Mouse (Mus musculus) limb, embryonic 15.5 days (tissue): ENCODE measurements around the gene Zfp385b. TPM values are rescaled to one million over a fixed set of nuclear protein-coding genes. Genes with fewer than 3 reads are reported as not detected.

Source experiments
- ATAC-seq: fragments of 200-750 bp; cut with Nextera tagmentation; 2 replicates; pipeline ENCODE4 v1.8.0; 2017; ENCODE audit warnings: low read depth, moderate TSS enrichment; ENCODE audit not compliant: insufficient number of reproducible peaks, low FRiP score, low TSS enrichment
- H3K27ac ChIP-seq: fragments of 300-500 bp; sonication (generic); 2 replicates; pipeline ENCODE4 v1.5.1; 2015; ENCODE audit warnings: moderate library complexity, mild to moderate bottlenecking, inconsistent platforms
- H3K27me3 ChIP-seq: fragments of 300-500 bp; sonication (generic); 2 replicates; pipeline ENCODE4 v1.6.1; 2015; ENCODE audit warnings: inconsistent platforms
- H3K36me3 ChIP-seq: fragments of 300-500 bp; sonication (generic); 2 replicates; pipeline ENCODE4 v1.6.1; 2015; ENCODE audit warnings: inconsistent platforms
- H3K4me1 ChIP-seq: fragments of 300-500 bp; sonication (generic); 2 replicates; pipeline ENCODE4 v1.6.1; 2015; ENCODE audit warnings: inconsistent platforms
- H3K4me2 ChIP-seq: fragments of 300-500 bp; sonication (generic); 2 replicates; pipeline ENCODE4 v1.6.1; 2015; ENCODE audit warnings: mild to moderate bottlenecking, inconsistent platforms
- H3K4me3 ChIP-seq: fragments of 300-500 bp; sonication (generic); 2 replicates; pipeline ENCODE4 v1.5.1; 2015; ENCODE audit warnings: mild to moderate bottlenecking, inconsistent platforms
- H3K9ac ChIP-seq: fragments of 300-500 bp; sonication (generic); 2 replicates; pipeline ENCODE4 v1.6.1; 2015; ENCODE audit warnings: inconsistent platforms
- H3K9me3 ChIP-seq: fragments of 300-500 bp; sonication (generic); 2 replicates; pipeline ENCODE4 v1.6.1; 2016; ENCODE audit warnings: inconsistent platforms
- WGBS: fragments of 180-500 bp; shearing (Covaris S2); methylation state at CpG from one replicate; pipeline ENCODE4 v1.1.7; 2015; 5-methylcytosine and 5-hydroxymethylcytosine counted together
- polyA plus RNA-seq: library from polyadenylated mRNA; unstranded; fragments of >200 nt; fragmentation: Nextera tagmentation; extraction: Ambion mirVana; gene quantifications from 2 replicates; pipeline ENCODE4 v1.2.1, GENCODE M21; 2015

Gene Zfp385b
- polyA plus RNA-seq, 1 experiment from 2014 or later, result 12.9 TPM

GRCm38 (mm10) chr2:77528079-77528752 is 291.2 kb downstream of the Zfp385b start:
- Histone ChIP-seq H3K4me2 (no peak overlapping the region), H3K9me3 (no peaks in the 10 kb centered on the region), H3K27me3 (no peaks in the 10 kb centered on the region), H3K9ac (no peak overlapping the region), H3K27ac (no peak overlapping the region), H3K4me3 (no peak overlapping the region), H3K36me3 (no peaks in the 10 kb centered on the region), H3K4me1 (no peaks in the 10 kb centered on the region)
- WGBS, result 77% methylated on average over 7 of the region's 7 CpGs
- no peak for ATAC-seq

- H3K9ac ChIP-seq, result no peak overlapping the region
- no peaks in the 10 kb centered on the region for H3K4me1 ChIP-seq
- H3K4me2 ChIP-seq, result no peak overlapping the region
- H3K27me3 ChIP-seq, result no peaks in the 10 kb centered on the region
- WGBS, result 60% methylated on average over 6 of the region's 6 CpGs
- no peak overlapping the region for H3K4me3 ChIP-seq
- H3K9me3 ChIP-seq, result no peaks in the 10 kb centered on the region
- no peak overlapping the region for H3K27ac ChIP-seq
- no peak for ATAC-seq
- no peaks in the 10 kb centered on the region for H3K36me3 ChIP-seq
These were observed 291.8 kb downstream of the Zfp385b start for GRCm38 (mm10) chr2:77527616-77528015.

GRCm38 (mm10) chr2:77526803-77527202 is 292.6 kb downstream of the Zfp385b start:
- Histone ChIP-seq H3K27ac (no peak overlapping the region), H3K9me3 (no peaks in the 10 kb centered on the region), H3K9ac (no peak overlapping the region), H3K36me3 (no peaks in the 10 kb centered on the region), H3K4me1 (no peaks in the 10 kb centered on the region), H3K27me3 (no peaks in the 10 kb centered on the region), H3K4me3 (no peak overlapping the region), H3K4me2 (no peak overlapping the region)
- no peak for ATAC-seq
- WGBS, result 75% methylated on average over 4 of the region's 4 CpGs

- H3K9me3 ChIP-seq, result no peaks in the 10 kb centered on the region
- no peaks in the 10 kb centered on the region for H3K36me3 ChIP-seq
- H3K27me3 ChIP-seq, result no peaks in the 10 kb centered on the region
- no peak overlapping the region for H3K4me2 ChIP-seq
- ATAC-seq, result no peak
- H3K4me1 ChIP-seq, result no peaks in the 10 kb centered on the region
- H3K27ac ChIP-seq, result no peak overlapping the region
- no peak overlapping the region for H3K9ac ChIP-seq
- no peak overlapping the region for H3K4me3 ChIP-seq
- 50% methylated on average over 5 of the region's 5 CpGs for WGBS
These were observed 293.1 kb downstream of the Zfp385b start for GRCm38 (mm10) chr2:77526301-77526700.

GRCm38 (mm10) chr2:77522223-77522622 is 297.2 kb downstream of the Zfp385b start:
- no peak overlapping the region for H3K9ac ChIP-seq
- no peaks in the 10 kb centered on the region for H3K27me3 ChIP-seq
- H3K4me3 ChIP-seq, result no peak overlapping the region
- peaks cover 5% of the 10 kb centered on the region; the same call in 1 of the 2 replicates for H3K4me1 ChIP-seq
- H3K27ac ChIP-seq, result no peak overlapping the region
- H3K4me2 ChIP-seq, result no peak overlapping the region
- H3K36me3 ChIP-seq, result no peaks in the 10 kb centered on the region
- WGBS, result 60% methylated on average over 4 of the region's 4 CpGs
- H3K9me3 ChIP-seq, result no peaks in the 10 kb centered on the region
- no peak for ATAC-seq

GRCm38 (mm10) chr2:77519341-77519740 is 300.1 kb downstream of the Zfp385b start:
- Histone ChIP-seq H3K4me1 (peaks cover 5% of the 10 kb centered on the region; the same call in 1 of the 2 replicates), H3K27me3 (no peaks in the 10 kb centered on the region), H3K36me3 (no peaks in the 10 kb centered on the region), H3K4me3 (peak overlapping the region; percentile 39), H3K27ac (no peak overlapping the region), H3K9me3 (no peaks in the 10 kb centered on the region), H3K4me2 (peak overlapping the region; percentile 46), H3K9ac (no peak overlapping the region)
- no peak for ATAC-seq
- 1% methylated on average over 14 of the region's 14 CpGs for WGBS

- H3K9me3 ChIP-seq, result no peaks in the 10 kb centered on the region
- no peaks in the 10 kb centered on the region for H3K36me3 ChIP-seq
- peak overlapping the region; percentile 39 for H3K4me3 ChIP-seq
- 7% methylated on average over 8 of the region's 8 CpGs for WGBS
- H3K27me3 ChIP-seq, result no peaks in the 10 kb centered on the region
- H3K4me2 ChIP-seq, result peak overlapping the region; percentile 46
- ATAC-seq, result no peak
- no peak overlapping the region for H3K9ac ChIP-seq
- H3K4me1 ChIP-seq, result peaks cover 5% of the 10 kb centered on the region; the same call in 1 of the 2 replicates
- no peak overlapping the region for H3K27ac ChIP-seq
These were observed 300.7 kb downstream of the Zfp385b start for GRCm38 (mm10) chr2:77518693-77519092.

GRCm38 (mm10) chr2:77516606-77517005 is 302.8 kb downstream of the Zfp385b start:
- Histone ChIP-seq H3K4me3 (no peak overlapping the region), H3K9me3 (no peaks in the 10 kb centered on the region), H3K4me1 (peaks cover 5% of the 10 kb centered on the region; the same call in 1 of the 2 replicates), H3K27ac (no peak overlapping the region), H3K36me3 (no peaks in the 10 kb centered on the region), H3K9ac (no peak overlapping the region), H3K27me3 (no peaks in the 10 kb centered on the region), H3K4me2 (no peak overlapping the region)
- WGBS, result 77% methylated on average over 5 of the region's 5 CpGs
- ATAC-seq, result no peak

- H3K9ac ChIP-seq, result no peak overlapping the region
- H3K4me1 ChIP-seq, result peaks cover 5% of the 10 kb centered on the region; the same call in 1 of the 2 replicates
- H3K27me3 ChIP-seq, result no peaks in the 10 kb centered on the region
- ATAC-seq, result no peak
- no peak overlapping the region for H3K4me3 ChIP-seq
- H3K4me2 ChIP-seq, result no peak overlapping the region
- H3K27ac ChIP-seq, result no peak overlapping the region
- H3K9me3 ChIP-seq, result no peaks in the 10 kb centered on the region
- no peaks in the 10 kb centered on the region for H3K36me3 ChIP-seq
- WGBS, result 57% methylated on average over 6 of the region's 6 CpGs
These were observed 303.8 kb downstream of the Zfp385b start for GRCm38 (mm10) chr2:77515654-77516053.

- Histone ChIP-seq H3K9ac (no peak overlapping the region), H3K4me1 (peaks cover 5% of the 10 kb centered on the region; the same call in 1 of the 2 replicates), H3K27me3 (no peaks in the 10 kb centered on the region), H3K27ac (no peak overlapping the region), H3K36me3 (no peaks in the 10 kb centered on the region), H3K4me2 (no peak overlapping the region), H3K4me3 (no peak overlapping the region), H3K9me3 (no peaks in the 10 kb centered on the region)
- 71% methylated on average over 7 of the region's 7 CpGs for WGBS
- ATAC-seq, result no peak
These were observed 304.4 kb downstream of the Zfp385b start for GRCm38 (mm10) chr2:77515011-77515410.

- Histone ChIP-seq H3K4me3 (no peak overlapping the region), H3K27ac (no peak overlapping the region), H3K36me3 (no peaks in the 10 kb centered on the region), H3K9ac (no peak overlapping the region), H3K27me3 (no peaks in the 10 kb centered on the region), H3K4me1 (peaks cover 5% of the 10 kb centered on the region; the same call in 1 of the 2 replicates), H3K4me2 (no peak overlapping the region), H3K9me3 (no peaks in the 10 kb centered on the region)
- no peak for ATAC-seq
- 50% methylated on average over 4 of the region's 4 CpGs for WGBS
These were observed 305.0 kb downstream of the Zfp385b start for GRCm38 (mm10) chr2:77514476-77514875.

- H3K9me3 ChIP-seq, result no peaks in the 10 kb centered on the region
- 0 out of 2 replicates have a peak, but pooled peaks cover 4% of the 10 kb centered on the region for H3K4me1 ChIP-seq
- no peaks in the 10 kb centered on the region for H3K36me3 ChIP-seq
- no peak for ATAC-seq
- H3K4me2 ChIP-seq, result no peak overlapping the region
- 76% methylated on average over 6 of the region's 6 CpGs for WGBS
- H3K27ac ChIP-seq, result no peak overlapping the region
- H3K4me3 ChIP-seq, result no peak overlapping the region
- no peak overlapping the region for H3K9ac ChIP-seq
- no peaks in the 10 kb centered on the region for H3K27me3 ChIP-seq
These were observed 310.7 kb downstream of the Zfp385b start for GRCm38 (mm10) chr2:77508731-77509130.
